10 mouse cellular contexts compared by ENCODE assay signal in genomic region chr5:129782211-129782610, GRCm38 (mm10). TPM values are rescaled to one million over a fixed set of nuclear protein-coding genes. Genes with fewer than 3 reads are reported as not detected.
DNase-seq lines count a peak whose midpoint lies in the region; ATAC-seq and TF ChIP-seq lines count a peak whose summit lies in the region.
"Had no signal": no experiment of that assay in that cellular context is flagged by ENCODE, and none has a peak within 500 bp of the region (broad histone marks: within the 10 kb centered on the region; RNA-seq: fewer than 3 reads in every experiment).

No protein-coding gene starts in this region.

- 46% methylated on average over 3 of the region's 3 CpGs for WGBS in heart, postnatal 0 days
- WGBS in lung, postnatal 0 days: 38% methylated on average over 3 of the region's 3 CpGs
- 51% methylated on average over 3 of the region's 3 CpGs for WGBS in forebrain, embryonic 11.5 days
- 53% methylated on average over 3 of the region's 3 CpGs for WGBS in forebrain, embryonic 12.5 days

- H3K9ac ChIP-seq in heart, postnatal 0 days (replicated peaks; ENCODE audit: low read depth, low read length): no peak overlapping the region
- H3K9ac ChIP-seq in lung, postnatal 0 days (replicated peaks; ENCODE audit: low read depth): no peak overlapping the region
- no peak overlapping the region for H3K9ac ChIP-seq in forebrain, embryonic 11.5 days (ENCODE audit: low read length)
- H3K9ac ChIP-seq in forebrain, embryonic 12.5 days: no peak overlapping the region
- H3K9ac ChIP-seq: liver, embryonic 13.5 days had no signal

- H3K36me3 ChIP-seq in heart, postnatal 0 days (replicated peaks; ENCODE audit: control insufficient read depth, insufficient read depth, low read length): no peaks in the 10 kb centered on the region
- H3K36me3 ChIP-seq in lung, postnatal 0 days (ENCODE audit: insufficient read depth, low read length): no peaks in the 10 kb centered on the region
- no peaks in the 10 kb centered on the region for H3K36me3 ChIP-seq in forebrain, embryonic 11.5 days (ENCODE audit: control insufficient read depth, insufficient read depth, low read length)
- no peaks in the 10 kb centered on the region for H3K36me3 ChIP-seq in forebrain, embryonic 12.5 days (replicated peaks)

- H3K4me2 ChIP-seq in heart, postnatal 0 days (ENCODE audit: low read depth, low read length): no peak overlapping the region
- no peak overlapping the region for H3K4me2 ChIP-seq in lung, postnatal 0 days (replicated peaks; ENCODE audit: low read depth, low read length)
- no peak overlapping the region for H3K4me2 ChIP-seq in forebrain, embryonic 11.5 days (ENCODE audit: low read depth, low read length, severe bottlenecking)
- no peak overlapping the region for H3K4me2 ChIP-seq in forebrain, embryonic 12.5 days
- H3K4me2 ChIP-seq: liver, embryonic 13.5 days had no signal

- DNase-seq in heart, postnatal 0 days (ENCODE audit: low spot score): no peak
- no peak for DNase-seq in heart, adult 9 months (ENCODE audit: low spot score in 2 of 2)
- peak; percentile 52 for DNase-seq in lung, postnatal 0 days (ENCODE audit: low spot score)
- DNase-seq in lung, postnatal 14 days: no peak
- peak; percentile 41 for DNase-seq in R1 (ENCODE audit: low read depth, low spot score)
- peak; percentile 23 for DNase-seq in retina, postnatal 1 day
- DNase-seq in forebrain, embryonic 11.5 days (ENCODE audit: low spot score): no peak
- DNase-seq: liver, embryonic 13.5 days had no signal

- no peak for TF ChIP-seq EP300 in heart, postnatal 0 days (IDR thresholded peaks at IDR 0.05; ENCODE audit: low read depth)
- no peak for TF ChIP-seq EP300 in lung, postnatal 0 days (IDR thresholded peaks at IDR 0.05)

- no peak overlapping the region for H3K4me3 ChIP-seq in heart, postnatal 0 days (ENCODE audit: low read depth, low read length)
- no peak overlapping the region for H3K4me3 ChIP-seq in lung, postnatal 0 days (ENCODE audit: low read depth, low read length)
- H3K4me3 ChIP-seq in forebrain, embryonic 11.5 days (ENCODE audit: low read depth, low read length): no peak overlapping the region
- H3K4me3 ChIP-seq in forebrain, embryonic 12.5 days (replicated peaks): no peak overlapping the region
- H3K4me3 ChIP-seq: liver, embryonic 13.5 days had no signal

- peaks cover 7% of the 10 kb centered on the region for H3K4me1 ChIP-seq in heart, postnatal 0 days (ENCODE audit: control insufficient read depth, insufficient read depth)
- H3K4me1 ChIP-seq in lung, postnatal 0 days (ENCODE audit: insufficient read depth, low read depth, low read length): peaks cover 6% of the 10 kb centered on the region; the same call in 1 of the 2 replicates
- 0 out of 2 replicates have a peak, but pooled peaks cover 1% of the 10 kb centered on the region for H3K4me1 ChIP-seq in forebrain, embryonic 11.5 days (replicated peaks; ENCODE audit: control insufficient read depth, insufficient read depth, low read length)
- peaks cover 17% of the 10 kb centered on the region for H3K4me1 ChIP-seq in forebrain, embryonic 12.5 days

- no peaks in the 10 kb centered on the region for H3K9me3 ChIP-seq in heart, postnatal 0 days (replicated peaks; ENCODE audit: control insufficient read depth, low read length)
- no peaks in the 10 kb centered on the region for H3K9me3 ChIP-seq in lung, postnatal 0 days (ENCODE audit: low read length)
- H3K9me3 ChIP-seq in forebrain, embryonic 11.5 days (ENCODE audit: control insufficient read depth, low read length): no peaks in the 10 kb centered on the region
- no peaks in the 10 kb centered on the region for H3K9me3 ChIP-seq in forebrain, embryonic 12.5 days
- H3K9me3 ChIP-seq: liver, embryonic 13.5 days had no signal

- no peak overlapping the region for H3K27ac ChIP-seq in heart, postnatal 0 days (ENCODE audit: low read depth)
- no peak overlapping the region for H3K27ac ChIP-seq in lung, postnatal 0 days (ENCODE audit: low read length)
- no peak overlapping the region for H3K27ac ChIP-seq in forebrain, embryonic 11.5 days (ENCODE audit: low read depth, low read length)
- no peak overlapping the region for H3K27ac ChIP-seq in forebrain, embryonic 12.5 days
- H3K27ac ChIP-seq: liver, embryonic 13.5 days had no signal

- H3K27me3 ChIP-seq in heart, postnatal 0 days (ENCODE audit: control insufficient read depth, insufficient read depth, low read length): no peaks in the 10 kb centered on the region
- H3K27me3 ChIP-seq in lung, postnatal 0 days (replicated peaks; ENCODE audit: insufficient read depth, low read length): no peaks in the 10 kb centered on the region
- H3K27me3 ChIP-seq in forebrain, embryonic 11.5 days (ENCODE audit: control insufficient read depth, insufficient read depth, low read length): no peaks in the 10 kb centered on the region
- H3K27me3 ChIP-seq in forebrain, embryonic 12.5 days: no peaks in the 10 kb centered on the region
- H3K27me3 ChIP-seq: liver, embryonic 13.5 days had no signal

- no peak for ATAC-seq in heart, postnatal 0 days (ENCODE audit: insufficient read depth, low read depth)
- ATAC-seq in lung, postnatal 0 days: no peak
- no peak for ATAC-seq in forebrain, embryonic 11.5 days (replicated peaks; ENCODE audit: low FRiP score)
- ATAC-seq in forebrain, embryonic 12.5 days (ENCODE audit: low FRiP score): no peak
- ATAC-seq: intestine, embryonic 16.5 days had no signal

- TF ChIP-seq CTCF in heart, postnatal 0 days (IDR thresholded peaks at IDR 0.05; ENCODE audit: low read depth): peak; percentile 74
- TF ChIP-seq CTCF in lung, postnatal 0 days (IDR thresholded peaks at IDR 0.05): peak; percentile 74

RNA-seq across cellular contexts. Expression of gene Psph, which starts 5.0 kb away (rescaled TPM):
- total RNA-seq in heart, postnatal 0 days (2014; rRNA removed; ENCODE audit: low replicate concordance): 21.9 and 30.1 TPM in 2 replicates
- polyA plus RNA-seq in heart, postnatal 0 days (2015; fragmentation: Nextera tagmentation; extraction: Ambion mirVana): 26.2 and 26.5 TPM in 2 replicates
- polyA plus RNA-seq in lung, postnatal 0 days (2015; fragmentation: Nextera tagmentation; extraction: Ambion mirVana): 20.8 and 21.4 TPM in 2 replicates
- polyA plus RNA-seq in forebrain, embryonic 11.5 days (2014; fragmentation: Nextera tagmentation; extraction: Ambion mirVana): 45.2 and 46.4 TPM in 2 replicates
- polyA plus RNA-seq in forebrain, embryonic 12.5 days (2016; fragmentation: Nextera tagmentation; extraction: Ambion mirVana): 42.8 and 47.3 TPM in 2 replicates

RNA-seq across cellular contexts. Expression of gene Nipsnap2, which starts 57.3 kb away (rescaled TPM):
- 563 and 624 TPM in 2 replicates for total RNA-seq in heart, postnatal 0 days (2014; rRNA removed; ENCODE audit: low replicate concordance)
- 720 and 738 TPM in 2 replicates for polyA plus RNA-seq in heart, postnatal 0 days (2015; fragmentation: Nextera tagmentation; extraction: Ambion mirVana)
- polyA plus RNA-seq in lung, postnatal 0 days (2015; fragmentation: Nextera tagmentation; extraction: Ambion mirVana): 99.8 and 102 TPM in 2 replicates
- polyA plus RNA-seq in forebrain, embryonic 11.5 days (2014; fragmentation: Nextera tagmentation; extraction: Ambion mirVana): 75.0 and 77.3 TPM in 2 replicates
- polyA plus RNA-seq in forebrain, embryonic 12.5 days (2016; fragmentation: Nextera tagmentation; extraction: Ambion mirVana): 79.0 and 83.1 TPM in 2 replicates

Comparison
In these comparisons a context has a peak if more than half of its experiments do, and no peak if none do; other contexts are left out.
1. DNase-seq: peak in lung, postnatal 0 days (single experiment), R1 (single experiment) and retina, postnatal 1 day (single experiment); none in heart, postnatal 0 days (single experiment), heart, adult 9 months (0 of 2), lung, postnatal 14 days (single experiment) and forebrain, embryonic 11.5 days (single experiment).